Mouse (Mus musculus) urinary bladder, postnatal 25 days (tissue): ENCODE measurements around the gene Slc30a4.
A peak's percentile ranks its signal among the peaks of the same experiment; 100 is the strongest.

Experiments
- DNase-seq: peaks from one replicate; pipeline ENCODE4 v3.0.0; 2022; ENCODE audit warnings: low spot score

Gene Slc30a4

GRCm38 (mm10) chr2:122675126-122675525 is 27.3 kb downstream of the Slc30a4 start:
- no peak for DNase-seq

GRCm38 (mm10) chr2:122672841-122673240 is 29.6 kb downstream of the Slc30a4 start:
- no peak for DNase-seq

GRCm38 (mm10) chr2:122671714-122672113 is 30.7 kb downstream of the Slc30a4 start:
- no peak for DNase-seq

GRCm38 (mm10) chr2:122667856-122668255 is 34.6 kb downstream of the Slc30a4 start:
- DNase-seq, result no peak

GRCm38 (mm10) chr2:122665973-122666875 is 36.2 kb downstream of the Slc30a4 start:
- peak; percentile 48 for DNase-seq

GRCm38 (mm10) chr2:122665253-122665972 is 37.0 kb downstream of the Slc30a4 start:
- no peak for DNase-seq

- no peak for DNase-seq
Measured at GRCm38 (mm10) chr2:122659825-122660224, 42.6 kb downstream of the Slc30a4 start.

GRCm38 (mm10) chr2:122657707-122658524 is 44.5 kb downstream of the Slc30a4 start:
- no peak for DNase-seq

- DNase-seq, result no peak
Measured at GRCm38 (mm10) chr2:122656767-122657166, 45.7 kb downstream of the Slc30a4 start.

GRCm38 (mm10) chr2:122656052-122656451 is 46.4 kb downstream of the Slc30a4 start:
- DNase-seq, result no peak

- no peak for DNase-seq
Measured at GRCm38 (mm10) chr2:122652096-122653084, 50.1 kb downstream of the Slc30a4 start.

GRCm38 (mm10) chr2:122638673-122639072 is 63.8 kb downstream of the Slc30a4 start:
- DNase-seq, result no peak

GRCm38 (mm10) chr2:122638029-122638428 is 64.4 kb downstream of the Slc30a4 start:
- DNase-seq, result no peak

- DNase-seq, result peak; percentile 83
Measured at GRCm38 (mm10) chr2:122637526-122637997, 64.9 kb downstream of the Slc30a4 start.

GRCm38 (mm10) chr2:122636686-122637085 is 65.8 kb downstream of the Slc30a4 start, which contains the start of gene AA467197:
Gene AA467197, plus strand, starts transcription at chr2:122636986.
- DNase-seq, result no peak
